Mouse (Mus musculus) intestine, embryonic 15.5 days (tissue): Measurements from ENCODE around the gene Adipor1. TPM values are rescaled to one million over a fixed set of nuclear protein-coding genes. Genes with fewer than 3 reads are reported as not detected.

Experiments
- ATAC-seq: fragments of 200-750 bp; cut with Nextera tagmentation; 2 replicates; pipeline ENCODE4 v1.8.0; 2017; ENCODE audit warnings: moderate TSS enrichment, moderate library complexity
- H3K27ac ChIP-seq: fragments of 300-500 bp; sonication (generic); 2 replicates; pipeline ENCODE4 v1.5.1; 2015; ENCODE audit warnings: mild to moderate bottlenecking, inconsistent platforms
- H3K27me3 ChIP-seq: fragments of 300-500 bp; sonication (generic); replicated peaks from 2 replicates; pipeline ENCODE4 v1.6.1; 2015; ENCODE audit warnings: inconsistent platforms
- H3K36me3 ChIP-seq: fragments of 300-500 bp; sonication (generic); 2 replicates; pipeline ENCODE4 v1.6.1; 2015; ENCODE audit warnings: inconsistent platforms
- H3K4me1 ChIP-seq: fragments of 300-500 bp; sonication (generic); replicated peaks from 2 replicates; pipeline ENCODE4 v1.6.1; 2015; ENCODE audit warnings: inconsistent platforms
- H3K4me2 ChIP-seq: fragments of 300-500 bp; sonication (generic); replicated peaks from 2 replicates; pipeline ENCODE4 v1.6.1; 2015; ENCODE audit warnings: mild to moderate bottlenecking, inconsistent platforms
- H3K4me3 ChIP-seq: fragments of 300-500 bp; sonication (generic); replicated peaks from 2 replicates; pipeline ENCODE4 v1.5.1; 2015; ENCODE audit warnings: inconsistent platforms
- H3K9ac ChIP-seq: fragments of 300-500 bp; sonication (generic); 2 replicates; pipeline ENCODE4 v1.6.1; 2015; ENCODE audit warnings: inconsistent platforms
- H3K9me3 ChIP-seq: fragments of 300-500 bp; sonication (generic); 2 replicates; pipeline ENCODE4 v1.6.1; 2016; ENCODE audit warnings: inconsistent platforms
- WGBS: fragments of 180-500 bp; shearing (Covaris S2); methylation state at CpG from one replicate; pipeline ENCODE4 v1.1.7; 2015; 5-methylcytosine and 5-hydroxymethylcytosine counted together
- polyA plus RNA-seq: library from polyadenylated mRNA; unstranded; fragments of >200 nt; fragmentation: Nextera tagmentation; extraction: Ambion mirVana; gene quantifications from 2 replicates; pipeline ENCODE4 v1.2.1, GENCODE M21; 2015

Gene Adipor1
- polyA plus RNA-seq, 1 experiment from 2014 or later = 77.8 TPM

DNA sequence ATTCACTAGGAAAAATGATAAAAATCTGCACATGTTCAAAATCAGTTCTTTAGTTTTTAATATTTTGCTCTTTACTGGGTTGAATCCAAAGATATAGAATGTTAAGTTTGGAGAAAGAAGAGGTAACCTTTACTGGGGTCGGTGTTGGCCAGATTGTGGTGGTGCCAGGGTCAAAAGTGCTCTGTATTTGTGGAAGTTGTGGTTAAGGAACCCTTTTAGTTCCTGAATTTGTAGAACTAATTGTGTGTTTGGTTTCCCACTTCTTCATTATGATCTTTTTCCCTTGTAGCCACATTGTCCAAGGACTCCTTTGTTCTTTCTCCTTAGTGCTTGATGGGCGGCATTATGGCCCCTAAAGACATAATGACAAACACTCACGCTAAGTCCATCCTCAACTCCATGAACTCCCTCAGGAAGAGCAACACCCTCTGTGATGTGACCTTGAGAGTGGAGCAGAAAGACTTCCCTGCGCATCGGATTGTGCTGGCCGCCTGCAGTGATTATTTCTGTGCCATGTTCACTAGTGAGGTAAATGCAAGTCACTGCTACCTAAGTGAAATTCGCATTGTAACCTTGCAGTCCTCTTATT, 43.1 kb downstream of the Adipor1 start:
- no peak overlapping the region for H3K9ac ChIP-seq
- ATAC-seq = no peak

GRCm38 (mm10) chr1:134460294-134461284, 45.4 kb downstream of the Adipor1 start:
- peaks cover 17% of the 10 kb centered on the region; the same call in 1 of the 2 replicates for H3K36me3 ChIP-seq
- WGBS = 82% methylated on average over 1 of the region's 1 CpGs

More for the DNA sequence above, 43.1 kb downstream of the Adipor1 start:
- H3K9me3 ChIP-seq = no peaks in the 10 kb centered on the region
- H3K27ac ChIP-seq = no peak overlapping the region
- H3K4me2 ChIP-seq = no peak overlapping the region
- peaks cover 6% of the 10 kb centered on the region; the same call in 1 of the 2 replicates for H3K4me1 ChIP-seq
- H3K27me3 ChIP-seq = no peaks in the 10 kb centered on the region
- H3K4me3 ChIP-seq = no peak overlapping the region
- H3K36me3 ChIP-seq = peaks cover 6% of the 10 kb centered on the region; the same call in 1 of the 2 replicates
- WGBS = 91% methylated on average over 7 of the region's 7 CpGs

More at GRCm38 (mm10) chr1:134460294-134461284, 45.4 kb downstream of the Adipor1 start:
- Histone ChIP-seq H3K4me1 (peaks cover 3% of the 10 kb centered on the region; the same call in 1 of the 2 replicates), H3K27ac (no peak overlapping the region), H3K4me2 (no peak overlapping the region), H3K27me3 (no peaks in the 10 kb centered on the region), H3K9ac (no peak overlapping the region), H3K9me3 (no peaks in the 10 kb centered on the region), H3K4me3 (no peak overlapping the region)
- peak; percentile 62; the same call in 1 of the 2 replicates for ATAC-seq

Other genes with a start within 250 kb of the Adipor1 start
- 0.44 and 0.58 TPM in 2 replicates for gene Chil1, start 233.2 kb upstream of the Adipor1 start, polyA plus RNA-seq
- 0.15 and 0.52 TPM in 2 replicates for gene Mybph, start 221.9 kb upstream of the Adipor1 start, polyA plus RNA-seq
- gene Adora1, start 179.9 kb upstream of the Adipor1 start, polyA plus RNA-seq = 4.0 and 8.3 TPM in 2 replicates
- 0.54 and 1.1 TPM in 2 replicates for gene Myog, start 125.4 kb upstream of the Adipor1 start, polyA plus RNA-seq
- 3.9 and 4.4 TPM in 2 replicates for gene Ppfia4, start 82.5 kb upstream of the Adipor1 start, polyA plus RNA-seq
- 87.1 and 88.9 TPM in 2 replicates for gene Tmem183a, start 53.4 kb upstream of the Adipor1 start, polyA plus RNA-seq
- gene 4933406M09Rik, start 29.4 kb upstream of the Adipor1 start, polyA plus RNA-seq = not detected in 2 replicates
- 35.8 and 37.9 TPM in 2 replicates for gene Cyb5r1, start 9.8 kb upstream of the Adipor1 start, polyA plus RNA-seq
- 21.7 and 22.2 TPM in 2 replicates for gene Klhl12, start 40.2 kb downstream of the Adipor1 start, polyA plus RNA-seq
- gene Rabif, start 79.3 kb downstream of the Adipor1 start, polyA plus RNA-seq = 37.3 and 38.7 TPM in 2 replicates
- not detected in 2 replicates for gene Mgat4e, start 134.3 kb downstream of the Adipor1 start, polyA plus RNA-seq
- 35.0 and 38.7 TPM in 2 replicates for gene Kdm5b, start 144.8 kb downstream of the Adipor1 start, polyA plus RNA-seq
- gene Syt2, start 231.3 kb downstream of the Adipor1 start, polyA plus RNA-seq = 0.87 and 2.0 TPM in 2 replicates